Mouse (Mus musculus): ENCODE results near the gene Oser1. TPM values are rescaled to one million over a fixed set of nuclear protein-coding genes. Genes with fewer than 3 reads are reported as not detected.

Oser1 gene
- polyA plus RNA-seq, 1 experiment, result 44.6 TPM

- H3K79me2 ChIP-seq (ENCODE audit: control insufficient read depth, insufficient read depth), result no peaks in the 10 kb centered on the region
- H3K36me3 ChIP-seq (ENCODE audit: control insufficient read depth, insufficient read depth), result no peaks in the 10 kb centered on the region
- no peak overlapping the region for H3ac ChIP-seq (ENCODE audit: control insufficient read depth, insufficient read length, low read depth)
- H3K27me3 ChIP-seq (ENCODE audit: control insufficient read depth, insufficient read depth, insufficient read length), result peaks cover 66% of the 10 kb centered on the region
- H3K4me3 ChIP-seq (ENCODE audit: insufficient read depth, poor library complexity, severe bottlenecking), result no peak overlapping the region
- H3K79me3 ChIP-seq (ENCODE audit: low read depth), result no peaks in the 10 kb centered on the region
- no peak for TF ChIP-seq CEBPB (IDR thresholded peaks at IDR 0.05; ENCODE audit: low read depth)
- TF ChIP-seq FOSL1 (IDR thresholded peaks at IDR 0.05; ENCODE audit: insufficient read depth, low read length, poor library complexity, severe bottlenecking), result no peak
- TF ChIP-seq CTCF (IDR thresholded peaks at IDR 0.05; ENCODE audit: control insufficient read depth, insufficient read depth, insufficient read length), result no peak
- no peak for TF ChIP-seq MYOG (IDR thresholded peaks at IDR 0.05; ENCODE audit: control insufficient read depth, extremely low read depth, insufficient read length)
- TF ChIP-seq MAX (IDR thresholded peaks at IDR 0.05), result no peak
- TF ChIP-seq MYOD1 (IDR thresholded peaks at IDR 0.05; ENCODE audit: control insufficient read depth, insufficient read length, low read depth), result no peak
- no peak for TF ChIP-seq USF1 (IDR thresholded peaks at IDR 0.05; ENCODE audit: low read depth)
These were observed 28.9 kb upstream of the Oser1 start for GRCm38 (mm10) chr2:163453378-163453777.

GRCm38 (mm10) chr2:163452738-163453137, 28.2 kb upstream of the Oser1 start:
- Histone ChIP-seq H3K27me3 (ENCODE audit: control insufficient read depth, insufficient read depth, insufficient read length) (peaks cover 59% of the 10 kb centered on the region), H3K4me3 (ENCODE audit: insufficient read depth, poor library complexity, severe bottlenecking) (no peak overlapping the region), H3K36me3 (ENCODE audit: control insufficient read depth, insufficient read depth) (no peaks in the 10 kb centered on the region), H3K79me3 (ENCODE audit: low read depth) (no peaks in the 10 kb centered on the region), H3ac (ENCODE audit: control insufficient read depth, insufficient read length, low read depth) (no peak overlapping the region), H3K79me2 (ENCODE audit: control insufficient read depth, insufficient read depth) (no peaks in the 10 kb centered on the region)
- peak; percentile 8 for TF ChIP-seq CTCF (IDR thresholded peaks at IDR 0.05; ENCODE audit: control insufficient read depth, insufficient read depth, insufficient read length)
- TF ChIP-seq MAX (IDR thresholded peaks at IDR 0.05), result no peak

- Histone ChIP-seq H3K79me2 (ENCODE audit: control insufficient read depth, insufficient read depth) (no peaks in the 10 kb centered on the region), H3K4me3 (ENCODE audit: insufficient read depth, poor library complexity, severe bottlenecking) (no peak overlapping the region), H3ac (ENCODE audit: control insufficient read depth, insufficient read length, low read depth) (no peak overlapping the region), H3K36me3 (ENCODE audit: control insufficient read depth, insufficient read depth) (no peaks in the 10 kb centered on the region), H3K27me3 (ENCODE audit: control insufficient read depth, insufficient read depth, insufficient read length) (peaks cover 67% of the 10 kb centered on the region), H3K79me3 (ENCODE audit: low read depth) (no peaks in the 10 kb centered on the region)
- no peak for TF ChIP-seq MAX (IDR thresholded peaks at IDR 0.05)
- TF ChIP-seq CTCF (IDR thresholded peaks at IDR 0.05; ENCODE audit: control insufficient read depth, insufficient read depth, insufficient read length), result no peak
- no peak for TF ChIP-seq MYOG (IDR thresholded peaks at IDR 0.05; ENCODE audit: control insufficient read depth, extremely low read depth, insufficient read length)
- no peak for TF ChIP-seq CEBPB (IDR thresholded peaks at IDR 0.05; ENCODE audit: low read depth)
- TF ChIP-seq FOSL1 (IDR thresholded peaks at IDR 0.05; ENCODE audit: insufficient read depth, low read length, poor library complexity, severe bottlenecking), result no peak
- no peak for TF ChIP-seq MYOD1 (IDR thresholded peaks at IDR 0.05; ENCODE audit: control insufficient read depth, insufficient read length, low read depth)
- TF ChIP-seq USF1 (IDR thresholded peaks at IDR 0.05; ENCODE audit: low read depth), result no peak
These were observed 26.3 kb upstream of the Oser1 start for GRCm38 (mm10) chr2:163450668-163451295.

GRCm38 (mm10) chr2:163449276-163449675, 24.8 kb upstream of the Oser1 start:
- no peak overlapping the region for H3K4me3 ChIP-seq (ENCODE audit: insufficient read depth, poor library complexity, severe bottlenecking)
- H3K36me3 ChIP-seq (ENCODE audit: control insufficient read depth, insufficient read depth), result no peaks in the 10 kb centered on the region
- no peak for TF ChIP-seq CEBPB (IDR thresholded peaks at IDR 0.05; ENCODE audit: low read depth)
- TF ChIP-seq MAX (IDR thresholded peaks at IDR 0.05), result no peak
- no peak for TF ChIP-seq USF1 (IDR thresholded peaks at IDR 0.05; ENCODE audit: low read depth)
- no peak for TF ChIP-seq CTCF (IDR thresholded peaks at IDR 0.05; ENCODE audit: control insufficient read depth, insufficient read depth, insufficient read length)
- TF ChIP-seq MYOD1 (IDR thresholded peaks at IDR 0.05; ENCODE audit: control insufficient read depth, insufficient read length, low read depth), result no peak
- no peak for TF ChIP-seq MYOG (IDR thresholded peaks at IDR 0.05; ENCODE audit: control insufficient read depth, extremely low read depth, insufficient read length)
- TF ChIP-seq FOSL1 (IDR thresholded peaks at IDR 0.05; ENCODE audit: insufficient read depth, low read length, poor library complexity, severe bottlenecking), result no peak
- H3K79me2 ChIP-seq (ENCODE audit: control insufficient read depth, insufficient read depth), result no peaks in the 10 kb centered on the region
- no peaks in the 10 kb centered on the region for H3K79me3 ChIP-seq (ENCODE audit: low read depth)
- H3ac ChIP-seq (ENCODE audit: control insufficient read depth, insufficient read length, low read depth), result no peak overlapping the region
- H3K27me3 ChIP-seq (ENCODE audit: control insufficient read depth, insufficient read depth, insufficient read length), result peaks cover 63% of the 10 kb centered on the region

GRCm38 (mm10) chr2:163447375-163447774, 22.9 kb upstream of the Oser1 start:
- Histone ChIP-seq H3K4me3 (ENCODE audit: insufficient read depth, poor library complexity, severe bottlenecking) (no peak overlapping the region), H3K36me3 (ENCODE audit: control insufficient read depth, insufficient read depth) (no peaks in the 10 kb centered on the region), H3ac (ENCODE audit: control insufficient read depth, insufficient read length, low read depth) (no peak overlapping the region), H3K27me3 (ENCODE audit: control insufficient read depth, insufficient read depth, insufficient read length) (peaks cover 61% of the 10 kb centered on the region), H3K79me2 (ENCODE audit: control insufficient read depth, insufficient read depth) (no peaks in the 10 kb centered on the region), H3K79me3 (ENCODE audit: low read depth) (no peaks in the 10 kb centered on the region)
- TF ChIP-seq USF1 (IDR thresholded peaks at IDR 0.05; ENCODE audit: low read depth) (no peak), MAX (IDR thresholded peaks at IDR 0.05) (no peak), MYOG (IDR thresholded peaks at IDR 0.05; ENCODE audit: control insufficient read depth, extremely low read depth, insufficient read length) (no peak), FOSL1 (IDR thresholded peaks at IDR 0.05; ENCODE audit: insufficient read depth, low read length, poor library complexity, severe bottlenecking) (no peak), MYOD1 (IDR thresholded peaks at IDR 0.05; ENCODE audit: control insufficient read depth, insufficient read length, low read depth) (no peak), CTCF (IDR thresholded peaks at IDR 0.05; ENCODE audit: control insufficient read depth, insufficient read depth, insufficient read length) (no peak), CEBPB (IDR thresholded peaks at IDR 0.05; ENCODE audit: low read depth) (no peak)

- Histone ChIP-seq H3K36me3 (ENCODE audit: control insufficient read depth, insufficient read depth) (no peaks in the 10 kb centered on the region), H3ac (ENCODE audit: control insufficient read depth, insufficient read length, low read depth) (no peak overlapping the region), H3K79me2 (ENCODE audit: control insufficient read depth, insufficient read depth) (no peaks in the 10 kb centered on the region), H3K79me3 (ENCODE audit: low read depth) (no peaks in the 10 kb centered on the region), H3K4me3 (ENCODE audit: insufficient read depth, poor library complexity, severe bottlenecking) (no peak overlapping the region), H3K27me3 (ENCODE audit: control insufficient read depth, insufficient read depth, insufficient read length) (peaks cover 34% of the 10 kb centered on the region)
- no peak for TF ChIP-seq MAX (IDR thresholded peaks at IDR 0.05)
- no peak for TF ChIP-seq CTCF (IDR thresholded peaks at IDR 0.05; ENCODE audit: control insufficient read depth, insufficient read depth, insufficient read length)
- TF ChIP-seq MYOD1 (IDR thresholded peaks at IDR 0.05; ENCODE audit: control insufficient read depth, insufficient read length, low read depth), result no peak
- TF ChIP-seq FOSL1 (IDR thresholded peaks at IDR 0.05; ENCODE audit: insufficient read depth, low read length, poor library complexity, severe bottlenecking), result no peak
- no peak for TF ChIP-seq CEBPB (IDR thresholded peaks at IDR 0.05; ENCODE audit: low read depth)
- no peak for TF ChIP-seq USF1 (IDR thresholded peaks at IDR 0.05; ENCODE audit: low read depth)
- no peak for TF ChIP-seq MYOG (IDR thresholded peaks at IDR 0.05; ENCODE audit: control insufficient read depth, extremely low read depth, insufficient read length)
These were observed 19.5 kb upstream of the Oser1 start for GRCm38 (mm10) chr2:163444017-163444416.
